Mouse (Mus musculus): ENCODE results near the gene Cabp2.
"Not testable (repeated sequence)": the region's sequence is repeated elsewhere in the genome, so short reads cannot be mapped to it uniquely, and the experiment has no call there.

The Cabp2 gene

GRCm38 (mm10) chr19:4081394-4081793 is at the start of gene Cabp2:
TSS of gene Cabp2 (plus strand) at chr19:4081578.
- DNase-seq, result no peak

- DNase-seq, result no peak
These were observed 48.7 kb upstream of the Cabp2 start for GRCm38 (mm10) chr19:4032668-4033067.

- no peak for DNase-seq
These were observed 48.1 kb upstream of the Cabp2 start for GRCm38 (mm10) chr19:4033298-4033697.

- DNase-seq, result no peak
These were observed 47.6 kb upstream of the Cabp2 start for GRCm38 (mm10) chr19:4033742-4034141.

GRCm38 (mm10) chr19:4036327-4037045 is 44.9 kb upstream of the Cabp2 start:
- no peak for DNase-seq

GRCm38 (mm10) chr19:4037154-4037787 is 44.1 kb upstream of the Cabp2 start:
- DNase-seq, result not testable (repeated sequence)

- peak; percentile 95 for DNase-seq
These were observed 43.6 kb upstream of the Cabp2 start, which contains the start of gene Gstp1 for GRCm38 (mm10) chr19:4037788-4038232. TSS of gene Gstp1 (minus strand) at chr19:4037985.

GRCm38 (mm10) chr19:4040941-4041340 is 40.4 kb upstream of the Cabp2 start:
- not testable (repeated sequence) for DNase-seq

GRCm38 (mm10) chr19:4041500-4041899 is 39.9 kb upstream of the Cabp2 start:
- DNase-seq, result not testable (repeated sequence)

- DNase-seq, result peak; percentile 71
These were observed 39.3 kb upstream of the Cabp2 start for GRCm38 (mm10) chr19:4042124-4042523.

- DNase-seq, result not testable (repeated sequence)
These were observed 37.3 kb upstream of the Cabp2 start for GRCm38 (mm10) chr19:4044109-4044508.

- DNase-seq, result peak; percentile 93
These were observed 35.2 kb upstream of the Cabp2 start, which contains the start of gene Gstp2 for GRCm38 (mm10) chr19:4045966-4046865. TSS of gene Gstp2 (minus strand) at chr19:4046023.

- DNase-seq, result no peak
These were observed 34.5 kb upstream of the Cabp2 start for GRCm38 (mm10) chr19:4046866-4047254.

- DNase-seq, result peak; percentile 89
These were observed 33.5 kb upstream of the Cabp2 start for GRCm38 (mm10) chr19:4047859-4048258.

GRCm38 (mm10) chr19:4049069-4049468 is 32.3 kb upstream of the Cabp2 start:
- DNase-seq, result not testable (repeated sequence)

- DNase-seq, result no peak
These were observed 30.4 kb upstream of the Cabp2 start for GRCm38 (mm10) chr19:4051016-4051415.

GRCm38 (mm10) chr19:4051741-4052515 is 29.4 kb upstream of the Cabp2 start:
- peak; percentile 79 for DNase-seq

GRCm38 (mm10) chr19:4052516-4053030 is 28.8 kb upstream of the Cabp2 start:
- no peak for DNase-seq

- no peak for DNase-seq
These were observed 26.8 kb upstream of the Cabp2 start for GRCm38 (mm10) chr19:4054613-4055012.

GRCm38 (mm10) chr19:4055216-4055946 is 26.0 kb upstream of the Cabp2 start:
- DNase-seq, result no peak

- no peak for DNase-seq
These were observed 25.3 kb upstream of the Cabp2 start for GRCm38 (mm10) chr19:4055947-4056693.
